Mouse (Mus musculus) heart, adult 18-20 months (tissue): ENCODE results near the gene Bace1. TPM values are rescaled to one million over a fixed set of nuclear protein-coding genes. Genes with fewer than 3 reads are reported as not detected.

ENCODE experiments used
- DNase-seq, 2 experiments: peaks; one replicate each; pipeline ENCODE4 v3.0.0; 2021 to 2022; ENCODE audit warnings: mixed read lengths in 1 of 2
- long read RNA-seq, 2 experiments: library from polyadenylated mRNA; stranded (forward); transcript quantifications; one replicate each; pipeline ENCODE4 v2.0.0; 2021
- total RNA-seq, 2 experiments: library from RNA; stranded (reverse); gene quantifications; 2 replicates each; pipeline ENCODE4 v1.2.3; 2021

Bace1 gene
- total RNA-seq, result 10 to 100 TPM; 23.4 to 25.0 TPM
- long read RNA-seq, experiment 1, full-length matches to known transcripts, result 13 of 53 reads
- long read RNA-seq, experiment 1, partial matches to known transcripts, result 3 of 53 reads
- long read RNA-seq, experiment 1, other reads (novel, unspliced or antisense), result 37 of 53 reads
- long read RNA-seq, experiment 2, full-length matches to known transcripts, result 4 of 25 reads
- long read RNA-seq, experiment 2, partial matches to known transcripts, result 1 of 25 reads
- long read RNA-seq, experiment 2, other reads (novel, unspliced or antisense), result 20 of 25 reads

GRCm38 (mm10) chr9:45838434-45839138, at the start of gene Bace1:
Bace1 (plus strand) TSS chr9:45838580.
- peak; percentile 85 to 86 for DNase-seq

DNA sequence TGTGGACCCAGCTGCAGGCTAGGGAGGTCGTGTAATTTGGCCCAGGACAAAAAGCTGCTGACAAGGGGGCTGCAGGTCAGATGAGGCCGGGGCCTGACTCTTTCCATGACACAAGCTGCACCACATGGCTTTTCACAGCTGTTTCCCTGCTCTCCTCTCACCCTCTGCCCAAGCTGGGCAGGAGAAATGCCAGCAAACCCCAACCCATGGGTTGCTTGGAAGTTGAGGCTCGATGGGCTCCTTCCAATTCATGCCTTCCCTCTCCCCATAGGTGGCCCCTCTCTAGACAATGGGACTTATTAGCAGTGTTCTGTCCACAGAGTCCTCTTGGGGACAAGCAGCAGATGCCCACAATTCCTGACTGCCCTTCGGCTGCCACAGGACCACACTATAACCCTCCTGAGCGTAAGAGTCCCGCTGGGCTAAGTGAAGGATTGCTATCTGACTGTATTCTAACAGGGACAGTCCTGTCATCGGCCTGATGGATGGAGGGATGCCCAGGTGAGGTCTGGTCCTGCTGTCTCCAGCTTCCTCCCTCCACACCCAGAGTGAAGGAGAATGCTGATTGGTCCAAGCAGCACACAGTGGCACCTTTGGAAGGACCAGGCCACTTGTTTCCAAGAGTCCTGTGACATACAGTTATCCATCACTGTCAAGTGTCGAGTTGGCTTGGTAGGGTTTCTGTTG, 46.8 kb upstream of the Bace1 start:
- DNase-seq, result no peak

DNA sequence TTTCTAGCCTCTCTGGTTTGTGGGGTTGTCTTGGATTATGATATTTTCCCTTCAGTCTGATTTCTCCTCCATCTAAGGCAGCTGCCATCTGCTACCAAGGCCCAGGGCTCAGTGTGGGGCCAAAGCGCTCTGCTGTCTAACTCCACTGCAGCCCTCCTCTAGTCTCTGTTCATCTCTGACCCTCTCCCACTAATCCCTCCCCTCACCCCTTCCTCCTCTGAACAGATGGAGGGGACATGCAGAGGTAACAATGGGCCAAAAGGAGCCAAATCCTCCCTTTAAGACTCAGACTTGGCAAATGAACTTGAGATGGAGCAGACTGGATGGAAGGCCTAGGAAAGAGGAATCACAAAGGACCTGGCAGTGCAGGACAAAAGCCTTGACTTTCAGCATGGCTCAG, 46.1 kb upstream of the Bace1 start:
- no peak for DNase-seq

DNA sequence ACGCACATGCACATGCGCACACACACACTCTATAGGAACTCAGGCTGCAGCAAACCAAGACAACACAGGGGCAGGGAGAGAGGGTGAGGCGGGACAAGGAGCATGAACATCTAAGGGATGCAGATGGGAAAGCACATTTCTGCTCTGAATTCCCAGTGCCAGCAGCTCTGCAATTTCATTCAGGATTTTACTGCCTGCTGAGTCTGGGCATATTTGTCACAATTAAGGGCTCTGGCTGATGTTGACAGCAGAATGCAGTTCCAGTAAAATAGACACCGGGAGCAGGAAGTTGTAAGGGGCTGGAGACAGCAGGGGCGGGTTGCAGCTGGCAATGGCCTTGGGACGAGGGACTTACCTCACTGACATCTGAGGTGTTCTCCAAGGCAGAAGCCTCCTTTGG, 44.7 kb upstream of the Bace1 start:
- DNase-seq, result no peak

DNA sequence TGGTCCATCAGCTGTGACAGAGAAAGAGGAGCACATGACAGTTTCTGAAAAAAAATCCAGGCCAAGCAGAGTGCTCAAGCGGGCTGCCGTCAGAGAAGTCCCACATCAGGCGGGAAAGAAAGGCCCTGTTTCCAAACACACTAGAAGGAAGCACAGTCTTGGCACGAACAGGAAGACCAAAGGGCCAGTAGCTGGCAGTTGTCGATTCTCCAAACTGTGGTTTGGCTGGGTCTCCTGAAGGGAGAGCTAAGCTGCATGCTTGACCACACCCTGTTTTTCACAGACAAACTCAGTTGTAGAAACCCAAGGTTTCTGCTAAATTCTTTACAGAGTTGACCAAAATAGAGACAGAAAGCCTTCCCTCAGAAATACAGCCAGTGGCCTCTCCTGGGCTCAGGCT, 42.7 kb upstream of the Bace1 start:
- peak; percentile 38 to 59 for DNase-seq

- DNase-seq, result no peak
Observed at GRCm38 (mm10) chr9:45797271-45797670, 41.1 kb upstream of the Bace1 start.

GRCm38 (mm10) chr9:45798467-45799164, 39.8 kb upstream of the Bace1 start:
- peak; percentile 10 to 17 for DNase-seq

GRCm38 (mm10) chr9:45799402-45799801, 39.0 kb upstream of the Bace1 start:
- no peak for DNase-seq

DNA sequence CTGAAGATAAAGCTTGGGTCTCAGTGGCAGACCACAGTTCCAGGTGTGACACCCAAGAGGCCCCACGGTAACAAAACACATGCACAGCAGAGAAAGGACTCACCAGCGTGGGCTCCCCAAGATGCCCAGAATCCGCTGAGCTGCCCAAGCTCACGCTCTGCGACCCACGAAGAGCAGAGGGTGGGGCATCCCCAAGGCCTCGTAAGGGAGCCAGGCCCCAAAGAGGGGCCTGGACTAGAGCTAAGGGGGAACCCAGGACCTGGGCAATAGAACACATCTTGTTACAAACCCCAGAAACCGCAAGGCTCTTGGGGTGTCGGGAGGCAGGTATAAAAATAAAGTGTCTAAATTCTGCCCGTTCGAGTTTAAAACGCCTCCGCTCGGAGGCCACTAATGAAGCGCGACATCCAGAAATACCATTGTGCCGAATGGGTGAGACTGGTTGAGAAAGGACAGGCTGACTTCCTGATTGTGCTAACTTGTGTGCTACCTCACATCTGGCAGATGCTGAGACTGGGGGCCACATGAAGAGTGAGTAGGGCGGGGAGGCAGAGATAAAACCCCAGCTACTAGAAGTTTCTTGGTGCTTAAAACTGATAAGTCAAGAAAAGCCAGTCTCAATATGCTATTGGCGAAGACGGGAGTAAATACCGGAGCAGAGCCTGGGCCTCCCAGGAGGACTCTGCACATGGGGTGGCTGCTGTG, 35.2 kb upstream of the Bace1 start:
- no peak for DNase-seq

DNA sequence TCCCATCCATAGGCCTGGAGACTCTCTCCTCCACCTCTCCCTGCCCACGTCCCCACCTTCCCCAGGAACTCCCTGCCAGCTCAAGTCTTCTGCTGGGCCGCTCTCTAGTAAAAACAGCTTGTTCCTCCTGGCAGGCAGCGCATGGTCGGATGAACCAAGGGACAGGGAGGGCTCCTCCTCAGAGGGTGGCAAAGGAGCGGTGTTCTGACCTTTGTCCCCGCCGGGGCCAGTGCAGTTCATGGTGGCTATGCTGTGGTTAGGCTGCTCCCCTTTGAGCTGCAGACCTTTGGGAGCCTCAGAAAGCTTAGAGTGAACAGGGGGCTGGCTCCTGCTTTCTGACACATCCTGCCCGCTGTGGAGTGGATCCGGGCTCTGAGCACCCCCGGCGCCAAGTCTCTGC, 31.5 kb upstream of the Bace1 start:
- DNase-seq, result no peak

DNA sequence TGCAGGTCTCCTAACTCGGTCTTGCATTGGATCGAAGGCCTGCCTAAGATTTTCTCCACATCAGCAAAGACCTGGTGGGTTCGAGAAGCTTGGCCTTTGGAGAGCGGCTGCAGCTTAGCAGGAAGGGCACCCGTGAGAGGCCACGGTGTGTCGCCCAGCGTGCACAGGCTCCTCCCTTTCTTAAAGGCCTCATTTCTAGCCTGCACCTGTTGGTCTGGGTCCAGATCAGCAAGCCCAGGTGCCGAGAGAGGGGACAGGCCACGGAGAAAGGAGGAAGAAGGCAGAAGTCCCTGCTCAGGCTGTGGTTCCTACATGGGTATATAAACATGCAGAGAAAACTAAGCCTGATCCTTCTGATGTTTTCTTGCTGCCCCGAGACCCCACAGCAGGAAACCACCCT, 31.0 kb upstream of the Bace1 start:
- DNase-seq, result no peak

DNA sequence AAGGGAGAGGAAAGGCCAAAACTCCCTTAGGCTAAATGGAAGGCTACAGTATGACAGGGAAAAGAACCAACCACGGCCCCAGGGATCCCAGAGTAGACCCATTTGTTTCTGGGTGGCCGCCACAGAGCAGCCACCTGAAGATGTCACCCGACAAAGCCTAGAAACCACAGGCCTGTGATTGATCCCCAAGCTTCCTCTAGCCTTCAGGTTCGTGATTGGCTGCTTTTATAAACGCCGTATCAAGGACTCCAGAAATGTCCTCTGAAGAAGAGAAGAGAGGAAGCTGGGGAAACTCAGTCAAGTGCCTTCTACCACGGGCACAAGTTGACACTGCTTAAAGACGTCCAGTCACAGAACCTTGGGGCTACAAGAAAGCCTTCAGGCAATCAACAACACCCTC, 30.6 kb upstream of the Bace1 start:
- no peak for DNase-seq

DNA sequence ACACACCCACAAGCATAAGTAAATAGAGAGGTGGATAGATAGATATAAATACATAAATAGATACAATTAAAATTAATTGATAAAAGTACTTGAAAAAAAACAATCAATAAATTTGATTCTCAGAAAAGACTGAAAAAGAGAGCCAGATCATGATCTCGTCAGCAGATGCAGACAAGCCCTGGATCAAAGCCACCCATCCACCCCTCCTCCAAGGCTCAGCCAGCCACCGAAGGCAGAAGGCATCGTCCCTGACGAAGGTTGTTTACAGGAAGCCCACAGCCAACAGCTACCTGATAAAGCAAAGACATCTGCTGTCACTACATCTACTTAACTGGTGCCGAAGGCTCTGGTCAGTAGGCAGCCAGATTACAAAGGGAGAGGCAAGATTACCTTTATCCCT, 26.4 kb upstream of the Bace1 start:
- no peak for DNase-seq

- DNase-seq, result peak; percentile 22 to 34
Observed at GRCm38 (mm10) chr9:45815113-45815512, 23.3 kb upstream of the Bace1 start.

DNA sequence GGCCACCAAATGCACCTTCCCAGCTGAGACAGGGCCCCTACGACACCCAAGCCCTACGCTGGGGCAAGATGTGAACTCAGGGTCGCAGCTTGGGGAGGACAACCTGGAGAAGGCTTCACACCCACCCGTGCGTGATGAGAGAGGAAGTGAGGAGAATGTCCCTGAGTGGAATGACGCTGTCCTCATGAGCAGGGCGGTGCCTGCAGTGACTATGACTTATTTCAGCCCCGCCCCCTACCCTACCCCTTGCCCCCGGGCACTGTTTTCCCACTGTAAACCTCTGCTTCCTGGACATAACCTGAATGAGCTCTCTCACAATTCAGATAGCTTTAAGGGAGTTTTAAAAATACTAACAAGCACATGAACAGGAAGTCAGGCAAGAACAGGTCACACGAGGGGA, 22.9 kb upstream of the Bace1 start:
- DNase-seq, result no peak

DNA sequence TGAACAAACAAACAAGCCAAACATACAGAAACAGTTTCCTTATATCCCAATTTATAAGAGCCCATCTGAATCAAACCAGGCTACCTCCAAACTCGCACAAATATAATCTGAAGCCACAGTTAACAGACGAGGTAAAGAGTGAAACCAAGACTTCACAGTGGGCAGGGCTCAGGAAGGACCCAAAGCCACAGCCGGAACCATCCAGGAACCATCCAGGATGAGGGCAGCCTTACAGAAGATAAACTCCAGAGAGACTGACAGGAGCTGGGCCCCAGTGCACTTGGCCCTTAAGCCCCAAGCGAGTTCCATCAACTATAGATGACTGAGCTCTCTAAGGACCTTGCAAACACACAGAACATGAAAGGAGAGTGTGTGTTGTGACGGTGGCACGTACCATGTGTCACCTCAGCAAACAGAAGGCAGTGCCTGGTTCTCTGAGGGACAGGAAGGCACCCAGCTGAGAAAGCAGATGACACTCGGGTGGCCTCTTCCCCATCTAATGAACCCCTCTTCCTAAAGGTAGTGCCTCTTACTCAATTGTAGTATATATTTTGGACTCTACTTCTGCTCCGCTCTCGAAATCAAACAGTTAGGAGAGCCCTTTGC, 19.9 kb upstream of the Bace1 start:
- no peak for DNase-seq

- peak; percentile 33 to 55 for DNase-seq
Observed at GRCm38 (mm10) chr9:45827663-45828290, 10.6 kb upstream of the Bace1 start.

GRCm38 (mm10) chr9:45828291-45828963, 10.0 kb upstream of the Bace1 start, which contains the start of gene Cep164:
Cep164 (minus strand) TSS chr9:45828691.
- DNase-seq, result peak; percentile 90 to 95

- DNase-seq, result peak; percentile 68 to 74
Observed at GRCm38 (mm10) chr9:45829107-45829506, 9.3 kb upstream of the Bace1 start.

- no peak for DNase-seq
Observed at GRCm38 (mm10) chr9:45832898-45833297, 5.5 kb upstream of the Bace1 start.
